Mouse (Mus musculus): Measurements from ENCODE around the gene Ppm1f.

Ppm1f gene

DNA sequence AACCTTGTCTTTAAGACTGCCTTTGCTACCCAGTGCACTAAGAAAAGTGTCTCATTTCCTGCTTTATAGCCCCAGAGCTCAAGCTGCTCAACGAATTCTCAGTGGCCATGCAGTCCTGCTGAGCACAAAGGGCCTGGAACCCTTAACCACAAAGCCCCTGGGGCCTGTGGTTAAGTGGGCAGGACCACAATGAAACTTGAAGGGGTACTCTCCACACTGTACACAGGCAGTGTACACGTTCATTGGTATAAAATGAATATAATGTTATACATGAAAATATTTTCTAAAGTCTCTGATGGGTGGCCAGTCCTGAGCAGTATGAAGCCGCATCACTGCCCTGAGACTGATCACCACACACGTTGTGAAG lies 271 bp upstream of the Ppm1f start:
- no peak for TF ChIP-seq GATA4 (IDR thresholded peaks at IDR 0.05; ENCODE audit: insufficient replicate concordance, low read length)

GRCm38 (mm10) chr16:16897056-16897584 lies 851 bp downstream of the Ppm1f start:
- TF ChIP-seq GATA4 (IDR thresholded peaks at IDR 0.05; ENCODE audit: insufficient replicate concordance, low read length) = no peak

DNA sequence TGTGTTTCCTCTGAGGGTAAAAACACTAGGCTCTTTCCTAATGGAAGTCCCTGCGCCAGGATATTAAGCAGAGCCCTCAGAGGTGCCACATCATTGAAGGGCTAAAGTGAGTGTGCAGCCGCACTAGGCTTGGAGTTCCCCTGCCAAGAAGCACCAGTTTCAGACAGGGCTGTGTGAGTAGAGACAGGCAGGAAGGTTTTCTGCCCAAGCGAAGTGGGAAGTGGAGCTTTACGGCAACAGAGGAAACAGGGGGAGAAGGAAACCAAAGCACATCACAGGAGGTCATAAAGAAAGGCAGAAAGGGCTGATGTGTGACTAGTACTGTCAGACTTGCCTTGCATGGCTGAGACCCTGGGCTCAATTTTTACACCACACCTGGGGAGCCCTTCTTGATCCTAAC lies 6.1 kb downstream of the Ppm1f start:
- TF ChIP-seq GATA4 (IDR thresholded peaks at IDR 0.05; ENCODE audit: insufficient replicate concordance, low read length) = no peak

DNA sequence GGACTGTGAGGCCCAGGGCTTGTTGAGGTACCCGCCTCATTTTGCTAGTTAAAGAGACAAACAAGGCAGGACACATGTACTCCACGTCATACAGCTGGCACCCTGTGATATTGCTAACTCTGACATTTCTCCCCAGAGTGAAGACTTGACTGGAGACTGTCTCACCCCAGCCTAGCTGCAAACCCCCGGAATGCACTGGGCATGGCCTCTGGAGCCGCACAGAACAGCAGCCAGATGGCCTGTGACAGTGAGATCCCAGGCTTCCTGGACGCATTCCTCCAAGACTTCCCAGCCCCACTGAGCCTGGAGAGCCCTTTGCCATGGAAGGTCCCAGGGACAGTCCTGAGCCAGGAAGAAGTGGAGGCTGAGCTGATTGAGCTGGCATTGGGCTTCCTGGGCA lies 6.9 kb downstream of the Ppm1f start:
- no peak for TF ChIP-seq GATA4 (IDR thresholded peaks at IDR 0.05; ENCODE audit: insufficient replicate concordance, low read length)

- peak; percentile 36; the same call in 1 of the 2 replicates for TF ChIP-seq GATA4 (IDR thresholded peaks at IDR 0.05; ENCODE audit: insufficient replicate concordance, low read length)
These were observed 11.5 kb downstream of the Ppm1f start for GRCm38 (mm10) chr16:16907799-16908198.

DNA sequence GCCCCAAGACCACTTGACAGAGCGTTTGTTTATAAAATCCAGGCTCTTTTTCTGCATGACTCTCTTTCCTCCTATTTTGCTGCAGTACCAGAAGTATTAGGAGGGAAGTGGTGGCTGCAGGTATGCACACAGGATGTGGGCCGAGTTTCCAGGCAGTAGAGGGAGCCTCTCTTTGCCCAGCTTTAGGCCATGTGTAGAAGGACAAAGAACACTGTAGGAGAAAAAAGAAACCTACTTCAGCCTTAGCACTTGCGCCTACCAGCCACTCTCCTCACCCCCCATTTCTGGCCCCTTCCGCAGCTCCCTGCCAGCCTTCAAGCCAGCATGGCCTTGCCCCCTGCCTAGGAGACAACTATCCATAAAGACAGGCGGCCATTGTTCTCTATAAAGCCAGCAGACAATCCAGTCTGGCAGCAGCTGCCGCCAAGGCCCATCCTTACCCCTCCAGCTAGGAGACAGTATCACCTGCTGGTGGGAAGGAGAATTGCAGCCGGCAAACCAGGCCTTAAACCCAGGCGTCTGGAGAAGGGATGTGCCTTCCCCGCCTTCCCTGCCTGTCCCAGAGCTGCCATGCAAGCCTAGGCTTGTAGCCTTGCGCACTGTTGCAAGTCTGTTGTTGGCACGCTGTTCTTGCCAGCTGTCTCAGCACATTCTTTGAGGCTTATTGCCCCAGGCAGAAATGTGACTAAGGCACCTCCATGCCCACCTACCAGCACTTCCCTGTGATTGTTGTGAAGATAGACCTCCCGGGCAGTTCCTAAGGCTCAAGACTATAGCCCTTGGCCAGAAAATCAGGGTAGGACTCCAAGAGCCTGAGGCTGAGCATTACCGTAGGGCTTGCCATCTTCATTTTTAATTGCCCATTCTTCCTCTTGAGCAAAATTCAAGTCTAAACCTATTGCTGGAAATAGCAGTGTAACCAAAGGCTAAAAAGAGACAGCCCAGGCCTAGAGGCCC lies 15.7 kb downstream of the Ppm1f start:
- TF ChIP-seq GATA4 (IDR thresholded peaks at IDR 0.05; ENCODE audit: insufficient replicate concordance, low read length) = no peak

DNA sequence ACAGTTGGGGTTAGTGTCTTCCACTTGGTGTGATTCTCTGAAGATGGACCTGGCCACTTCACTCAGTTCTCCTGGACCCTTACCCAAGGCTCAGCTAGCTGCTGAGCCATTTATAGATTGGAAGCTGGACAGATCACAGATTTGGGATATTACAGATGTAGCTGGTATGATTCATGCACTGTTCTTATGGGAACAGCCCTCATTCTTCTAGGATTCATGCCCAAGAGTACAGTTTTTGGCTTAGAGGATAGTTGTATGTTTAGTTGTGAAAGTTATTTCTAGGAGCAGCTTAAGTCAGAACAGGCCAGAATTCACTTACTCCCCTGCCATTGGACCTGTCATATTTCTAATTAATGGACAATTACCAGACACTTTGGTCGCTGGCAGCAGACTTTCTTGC lies 17.2 kb downstream of the Ppm1f start:
- no peak for TF ChIP-seq GATA4 (IDR thresholded peaks at IDR 0.05; ENCODE audit: insufficient replicate concordance, low read length)

GRCm38 (mm10) chr16:16918441-16919117 lies 22.3 kb downstream of the Ppm1f start:
- no peak for TF ChIP-seq GATA4 (IDR thresholded peaks at IDR 0.05; ENCODE audit: insufficient replicate concordance, low read length)

DNA sequence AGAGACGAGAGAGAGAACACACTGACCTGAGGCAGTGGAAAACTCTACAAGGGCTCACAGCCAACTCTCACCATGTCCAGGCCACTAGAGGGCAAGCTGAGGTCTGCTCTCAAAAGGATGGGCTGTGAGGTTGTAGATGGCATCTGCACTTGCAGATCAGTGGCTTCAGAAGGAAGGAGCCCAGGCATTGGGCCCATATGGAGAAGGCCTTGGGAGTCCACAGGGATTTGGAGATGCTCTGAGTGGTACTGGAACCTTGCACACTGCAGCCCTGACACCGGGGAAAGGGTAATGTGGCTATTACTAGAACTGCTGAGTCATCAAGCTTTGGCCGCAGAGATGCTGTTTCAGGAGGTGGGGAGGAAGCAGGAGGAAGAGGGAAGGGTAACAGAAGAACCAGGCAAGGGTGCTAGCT lies 24.8 kb downstream of the Ppm1f start:
- TF ChIP-seq GATA4 (IDR thresholded peaks at IDR 0.05; ENCODE audit: insufficient replicate concordance, low read length) = no peak

- TF ChIP-seq GATA4 (IDR thresholded peaks at IDR 0.05; ENCODE audit: insufficient replicate concordance, low read length) = no peak
These were observed 28.2 kb downstream of the Ppm1f start for GRCm38 (mm10) chr16:16924481-16924880.

GRCm38 (mm10) chr16:16926536-16926935 lies 30.3 kb downstream of the Ppm1f start:
- no peak for TF ChIP-seq GATA4 (IDR thresholded peaks at IDR 0.05; ENCODE audit: insufficient replicate concordance, low read length)

- TF ChIP-seq GATA4 (IDR thresholded peaks at IDR 0.05; ENCODE audit: insufficient replicate concordance, low read length) = no peak
These were observed 34.1 kb downstream of the Ppm1f start for GRCm38 (mm10) chr16:16930326-16930725.

DNA sequence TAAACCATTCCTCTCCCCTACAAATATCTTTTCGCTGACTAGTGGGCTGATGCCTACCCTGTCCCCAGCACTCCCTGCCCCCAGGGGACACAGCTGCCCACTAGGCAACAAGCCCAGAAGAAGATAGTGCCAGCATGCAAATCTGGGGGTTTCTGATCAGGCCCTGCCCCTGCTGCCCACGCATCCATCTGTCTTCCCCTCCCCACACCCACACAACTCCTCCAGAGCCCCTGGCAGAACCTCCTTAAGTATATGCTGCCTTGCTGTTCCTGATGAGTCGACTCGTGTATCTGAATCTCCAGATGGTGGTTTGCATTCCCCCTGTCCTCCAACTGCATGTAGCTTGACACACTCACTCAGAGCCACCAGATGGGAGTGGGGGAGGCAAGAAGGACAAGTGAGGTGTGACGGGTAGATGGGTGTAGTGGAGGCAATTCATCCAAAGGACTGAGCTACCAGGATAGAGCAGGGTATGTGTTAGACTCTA lies 34.6 kb downstream of the Ppm1f start:
- no peak for TF ChIP-seq GATA4 (IDR thresholded peaks at IDR 0.05; ENCODE audit: insufficient replicate concordance, low read length)

- no peak for TF ChIP-seq GATA4 (IDR thresholded peaks at IDR 0.05; ENCODE audit: insufficient replicate concordance, low read length)
These were observed 43.3 kb downstream of the Ppm1f start for GRCm38 (mm10) chr16:16939543-16939942.

GRCm38 (mm10) chr16:16941078-16941477 lies 44.8 kb downstream of the Ppm1f start:
- TF ChIP-seq GATA4 (IDR thresholded peaks at IDR 0.05; ENCODE audit: insufficient replicate concordance, low read length) = no peak

GRCm38 (mm10) chr16:16958575-16958974 lies 62.3 kb downstream of the Ppm1f start:
- no peak for TF ChIP-seq GATA4 (IDR thresholded peaks at IDR 0.05; ENCODE audit: insufficient replicate concordance, low read length)

Measured in liver, adult (tissue).